Mouse (Mus musculus): Measurements from ENCODE around the gene Cfap97d2.
"Not testable (repeated sequence)": the region's sequence is repeated elsewhere in the genome, so short reads cannot be mapped to it uniquely, and the experiment has no call there.

Cfap97d2 gene

DNA sequence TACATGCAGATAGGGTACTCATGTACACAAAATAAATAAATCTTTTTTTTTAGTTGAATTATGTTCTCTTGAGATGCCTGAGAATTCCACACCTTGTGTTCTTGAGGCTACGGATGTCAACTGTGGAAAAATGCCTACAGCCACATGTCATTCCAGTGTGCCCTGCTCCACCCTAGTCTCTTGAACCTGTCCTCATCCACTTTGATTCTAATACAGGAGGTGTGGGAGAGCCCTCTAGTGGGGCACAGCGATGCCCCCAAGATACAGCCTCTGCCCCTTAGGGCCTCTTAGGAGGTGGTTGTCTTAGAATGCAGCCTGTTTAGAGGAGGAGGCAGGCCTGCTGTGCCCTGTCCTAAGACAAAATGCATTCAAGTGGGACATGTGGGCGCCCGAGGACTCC is 17.7 kb upstream of the Cfap97d2 start:
- no peak for DNase-seq

DNA sequence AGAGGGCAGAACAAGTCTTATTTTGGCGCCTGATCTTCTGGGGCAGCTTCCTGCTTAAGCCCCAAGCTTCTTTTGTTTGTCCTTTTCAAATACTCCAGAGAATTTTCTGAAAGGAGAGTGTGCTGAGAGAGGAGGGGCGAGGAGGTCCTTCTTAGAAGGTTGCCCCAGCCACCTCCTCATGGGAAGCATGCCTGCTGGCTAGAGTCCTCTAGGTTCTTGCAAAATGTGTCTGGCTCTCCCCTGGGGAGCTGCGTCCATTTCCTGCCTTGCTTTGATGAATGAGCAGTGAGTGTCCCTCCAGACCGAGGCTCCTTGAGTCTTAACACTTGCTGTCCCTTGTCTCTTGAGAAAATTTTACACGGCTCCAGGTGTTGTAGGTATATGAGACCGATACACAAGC is 17.2 kb upstream of the Cfap97d2 start:
- DNase-seq, result no peak

DNA sequence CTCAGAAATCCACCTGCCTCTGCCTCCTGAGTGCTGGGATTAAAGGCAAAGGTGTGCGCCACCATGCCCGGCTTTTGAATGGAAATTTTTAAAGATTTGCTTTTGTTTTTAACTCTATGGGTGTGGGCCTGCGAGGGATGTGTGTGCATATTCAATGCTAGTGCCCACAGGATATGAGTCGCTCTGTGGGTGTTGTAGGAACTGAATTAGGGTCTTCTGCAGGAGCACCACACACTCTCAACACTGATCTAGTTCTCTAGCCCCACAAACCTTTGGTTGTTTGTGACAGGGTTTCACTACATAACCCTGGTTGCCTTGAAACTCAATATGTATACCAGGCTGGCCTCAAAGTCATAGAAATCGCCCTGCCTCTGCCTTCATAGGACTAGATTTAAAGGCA is 16.4 kb upstream of the Cfap97d2 start:
- DNase-seq, result no peak

DNA sequence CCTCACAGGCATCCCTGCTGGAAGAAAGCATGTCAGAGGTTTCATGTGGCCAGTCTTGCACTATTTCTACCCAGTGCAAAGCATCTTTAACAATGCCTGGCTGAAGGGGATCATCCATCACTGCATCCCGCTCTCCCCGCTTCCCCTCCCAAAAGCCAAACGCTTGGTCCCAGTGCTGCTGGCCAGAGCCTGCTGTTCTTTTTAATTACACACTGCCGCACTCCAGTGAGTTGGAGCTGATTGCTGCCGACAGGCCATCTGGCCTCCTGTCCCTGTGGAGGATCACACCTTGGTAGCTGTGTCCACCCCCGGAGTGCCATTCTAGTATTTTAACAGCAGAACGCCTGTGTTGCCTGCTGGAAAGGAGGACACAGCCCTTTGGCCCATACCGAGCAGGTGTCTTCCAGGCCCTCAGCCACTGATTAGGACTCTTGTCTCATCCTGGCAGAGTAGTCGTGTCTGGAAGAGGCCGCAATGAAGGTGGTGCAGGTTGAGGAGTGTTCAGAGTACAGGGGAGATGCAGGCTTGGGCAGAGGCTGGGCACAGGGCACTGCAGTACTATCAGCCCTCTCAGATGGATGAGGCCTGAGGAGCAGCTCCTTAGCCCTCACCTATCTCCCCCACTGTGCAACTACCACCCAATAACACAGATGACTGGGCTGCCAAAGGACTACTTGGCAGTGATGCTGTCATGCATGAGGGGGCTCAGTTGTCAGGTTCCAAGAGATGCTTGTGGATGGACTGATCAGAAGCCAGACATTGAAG is 13.2 kb upstream of the Cfap97d2 start:
- no peak for DNase-seq

DNA sequence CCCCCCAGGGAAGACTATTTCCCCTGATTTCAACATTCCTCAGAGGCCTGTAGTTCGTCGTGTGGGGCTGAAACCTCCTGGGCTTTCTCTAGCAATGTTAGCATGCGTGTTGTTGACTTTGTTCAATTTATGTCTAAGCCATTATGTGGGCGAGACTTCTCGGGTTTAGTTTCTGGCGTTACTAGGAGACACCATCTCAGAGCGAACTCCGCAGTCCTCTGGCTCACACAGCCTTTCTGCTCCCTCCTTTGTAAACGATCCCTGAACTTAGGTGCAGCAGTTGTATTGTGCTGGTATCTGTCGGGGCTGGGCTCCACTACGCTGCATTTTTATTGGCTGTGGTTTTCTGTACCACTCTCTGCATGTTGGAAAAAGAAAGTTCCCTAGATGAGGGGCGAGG is 11.0 kb upstream of the Cfap97d2 start:
- DNase-seq, result no peak

DNA sequence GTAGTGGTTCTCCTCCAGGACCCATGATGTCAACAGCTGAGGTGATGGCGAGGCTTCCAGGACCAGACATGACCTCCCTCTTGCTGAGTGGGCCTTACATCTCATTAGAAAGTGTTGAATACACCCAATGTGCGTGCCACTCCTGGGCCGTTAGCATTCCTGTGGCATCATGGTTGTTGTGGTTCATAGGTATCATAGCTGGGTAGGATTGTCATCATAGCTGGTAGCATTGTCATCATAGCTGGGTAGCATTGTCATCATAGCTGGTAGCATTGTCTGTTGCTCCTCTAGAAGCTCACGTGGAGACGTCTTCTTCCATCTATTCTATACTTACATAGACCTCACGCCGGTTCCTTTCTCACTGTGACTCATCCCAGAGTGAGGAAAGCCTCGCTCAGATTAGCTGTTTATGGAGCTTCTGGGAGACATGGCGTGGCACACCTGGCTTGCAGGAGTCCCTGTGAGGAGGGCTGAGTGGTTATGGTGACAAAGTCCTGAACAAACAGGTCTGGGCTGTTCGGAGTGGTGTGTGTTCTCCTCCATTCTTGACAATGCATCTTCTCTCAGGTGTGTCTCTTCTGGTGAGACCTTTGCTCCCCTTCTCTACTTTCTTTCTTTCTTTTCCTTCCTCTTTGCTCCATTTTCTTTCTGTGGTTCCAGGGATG is 10.4 kb upstream of the Cfap97d2 start:
- no peak for DNase-seq

DNA sequence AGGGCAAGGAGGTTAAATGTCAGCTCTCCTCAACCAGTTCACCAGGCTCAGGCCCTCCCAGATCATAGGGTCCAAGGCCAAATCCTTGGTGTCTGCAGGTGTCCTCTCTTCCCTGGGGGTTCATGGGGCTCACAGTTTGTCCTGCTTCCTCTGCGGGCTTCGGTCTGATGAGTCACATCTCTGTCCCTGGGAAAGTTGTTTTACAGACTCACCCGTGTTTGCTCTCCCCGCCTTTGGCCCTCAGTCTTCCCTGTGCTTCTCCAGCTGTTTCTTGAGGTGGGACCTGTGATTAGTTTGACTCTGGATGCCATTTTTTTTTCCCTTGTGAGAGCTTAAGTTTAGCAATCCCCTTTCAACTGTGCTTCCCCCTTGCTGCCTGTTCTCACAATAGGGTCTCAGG is 9.5 kb upstream of the Cfap97d2 start:
- no peak for DNase-seq

DNA sequence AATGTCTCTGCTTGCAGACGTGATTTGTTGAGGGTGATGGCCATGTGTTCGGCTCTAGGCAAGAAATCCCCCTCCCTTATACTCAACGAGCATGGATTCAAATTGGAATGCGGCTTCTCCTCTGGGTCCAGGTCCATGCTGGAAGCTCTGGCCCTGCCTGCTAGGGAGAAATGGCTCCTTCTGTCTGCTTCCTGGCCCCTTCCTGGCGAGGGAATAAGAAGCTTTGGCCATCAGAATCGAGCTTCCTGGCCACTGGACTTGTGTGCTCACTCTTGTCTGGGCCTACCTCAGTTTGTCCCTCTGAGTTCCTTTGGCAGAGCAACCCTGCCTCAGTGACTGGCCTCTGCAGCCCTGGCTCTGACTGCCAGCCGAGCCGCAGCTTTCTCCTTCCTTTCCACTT is 8.5 kb upstream of the Cfap97d2 start:
- DNase-seq, result no peak

DNA sequence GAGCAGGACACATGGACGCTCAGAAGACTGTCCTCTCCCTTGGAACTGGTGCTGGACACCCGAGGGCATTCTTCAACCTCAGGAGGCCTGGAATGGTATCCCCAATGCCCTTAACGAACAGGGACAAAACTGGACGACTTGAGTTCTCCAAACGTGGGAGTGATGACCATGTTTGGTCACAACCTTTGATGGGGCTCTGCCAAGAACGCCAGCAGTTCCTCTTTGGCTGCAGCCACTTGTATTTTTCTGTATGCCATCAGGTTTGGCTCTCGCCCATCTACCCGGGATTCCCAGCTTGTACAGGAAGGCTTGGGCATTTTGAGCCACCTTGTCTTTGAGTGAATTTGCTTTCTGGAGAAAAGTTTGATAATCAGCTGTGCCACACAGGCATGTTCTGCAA is 8.0 kb upstream of the Cfap97d2 start:
- DNase-seq, result no peak

DNA sequence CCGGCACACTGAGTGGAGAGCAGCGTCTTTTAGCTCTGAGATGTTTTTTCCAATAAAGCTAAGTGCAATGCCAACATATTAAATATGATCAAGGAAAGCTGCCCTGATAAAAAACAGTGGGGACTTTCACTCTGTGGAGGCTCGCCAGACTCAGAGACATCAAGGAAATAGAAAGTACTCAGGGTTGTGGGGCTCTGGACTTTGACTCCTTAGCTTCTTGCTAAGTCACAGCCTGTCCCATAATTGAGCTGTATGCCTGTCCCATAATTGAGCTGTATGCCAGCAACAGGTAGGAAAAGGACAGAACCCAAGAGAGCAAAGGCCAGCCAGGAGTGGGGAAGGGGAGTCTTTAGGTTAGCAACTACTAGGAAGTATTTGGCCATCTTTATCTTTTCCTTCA is 7.4 kb upstream of the Cfap97d2 start:
- DNase-seq, result no peak

DNA sequence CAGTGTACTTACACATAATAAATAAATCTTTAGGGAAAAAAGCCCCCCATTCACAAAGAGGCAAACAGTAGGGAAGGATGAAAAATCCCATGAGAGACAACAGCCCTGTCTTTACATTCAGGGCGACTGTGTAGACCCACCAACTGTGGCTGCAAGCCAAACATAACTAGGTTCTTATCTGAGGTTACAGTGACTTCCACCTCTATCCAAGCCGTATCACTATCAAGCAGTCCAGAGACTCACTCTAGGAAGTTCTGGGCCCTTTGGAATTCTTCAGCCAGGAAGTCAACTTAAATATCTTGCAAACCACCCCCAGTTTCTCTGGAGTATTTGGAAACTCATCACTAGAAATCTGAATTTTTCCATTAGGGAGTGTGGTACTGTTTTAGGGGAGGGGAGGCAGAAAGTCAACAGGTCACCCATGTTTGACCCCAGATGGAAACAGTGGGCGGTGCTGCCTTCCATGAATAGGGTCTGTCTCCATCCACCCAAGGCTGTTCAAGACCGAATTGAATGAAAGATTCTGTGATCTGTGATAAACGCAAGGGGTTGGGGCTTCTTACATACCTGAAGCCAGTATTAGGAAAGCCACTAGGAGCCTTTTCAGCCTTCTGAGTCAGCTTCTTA is 6.3 kb upstream of the Cfap97d2 start:
- DNase-seq, result no peak

DNA sequence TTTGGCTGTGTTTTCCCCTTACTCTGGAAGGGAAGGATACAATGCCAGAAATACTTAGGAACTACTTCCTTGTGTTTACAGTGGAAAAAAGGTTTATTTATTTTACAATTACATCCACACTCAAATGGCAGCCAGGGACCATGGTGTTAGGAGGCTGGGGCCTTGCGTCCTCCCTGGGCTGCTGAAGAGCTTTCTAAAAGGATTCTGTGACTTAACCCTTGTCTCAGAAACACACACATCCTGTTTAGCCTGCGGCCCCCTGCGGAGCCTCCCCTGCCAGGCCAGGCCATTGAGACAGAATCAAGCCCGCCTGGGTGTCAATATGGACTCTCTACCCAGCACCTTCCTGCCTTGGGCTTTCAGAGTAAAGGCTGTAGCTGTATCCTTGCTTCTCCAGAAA is 2.9 kb upstream of the Cfap97d2 start:
- DNase-seq, result no peak

DNA sequence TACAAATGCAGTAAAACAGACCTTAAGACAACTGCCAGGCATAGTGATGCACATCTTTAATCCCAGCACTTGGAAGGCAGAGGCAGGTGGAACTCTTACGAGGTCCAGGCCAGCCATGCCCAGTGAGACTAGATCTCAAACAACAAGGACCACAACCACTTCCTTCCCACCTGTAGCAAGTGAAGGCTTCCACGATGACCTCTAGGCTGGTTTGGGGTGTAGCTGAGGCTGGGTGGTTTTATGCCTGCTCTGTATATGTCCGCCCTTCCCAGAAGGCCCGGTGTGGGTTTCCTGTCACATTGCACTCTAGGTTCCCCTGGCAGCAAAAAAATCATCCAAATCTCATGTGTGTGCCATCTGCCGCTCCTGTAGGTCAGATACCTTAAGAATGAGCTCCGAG is 1.9 kb upstream of the Cfap97d2 start:
- DNase-seq, result no peak

DNA sequence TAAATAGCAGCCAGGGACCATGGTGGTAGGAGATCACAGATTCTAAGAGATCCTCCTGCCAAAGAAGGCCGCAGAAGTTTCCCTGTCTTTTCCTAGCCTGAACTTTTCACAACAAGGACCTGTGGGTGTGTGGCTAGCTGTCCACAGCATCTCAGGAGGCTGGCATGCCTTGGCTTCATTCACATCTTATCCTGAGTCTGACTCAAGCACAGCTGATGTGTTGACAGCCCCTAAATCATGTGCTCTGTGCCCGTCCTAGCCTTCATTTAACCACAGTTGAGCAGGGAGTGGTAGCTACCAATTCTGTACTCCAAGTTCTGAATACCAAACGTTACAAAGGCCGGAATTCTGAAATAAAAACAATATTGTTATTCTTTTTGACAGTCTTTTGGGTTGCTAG is 1.4 kb upstream of the Cfap97d2 start:
- DNase-seq, result no peak

DNA sequence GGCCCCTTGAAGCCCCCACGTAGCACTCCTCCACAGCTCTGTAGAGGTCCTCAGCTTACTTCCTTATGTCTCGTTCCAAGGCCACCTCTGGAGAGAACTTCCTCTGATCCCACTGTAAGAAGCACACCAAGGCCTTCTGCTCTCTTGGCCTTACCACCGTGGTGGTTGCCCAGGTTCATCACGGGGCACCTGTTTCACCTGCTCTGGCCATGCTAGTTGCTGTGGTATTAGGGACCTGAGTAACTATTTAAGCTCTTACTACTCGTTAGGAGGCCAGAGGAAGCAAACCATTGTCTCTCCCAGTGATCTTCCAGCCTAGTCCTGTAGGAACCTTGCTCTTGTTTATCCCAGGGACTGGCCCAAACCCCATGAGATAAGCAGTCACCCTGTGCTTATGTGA is 1.2 kb downstream of the Cfap97d2 start:
- DNase-seq, result no peak

DNA sequence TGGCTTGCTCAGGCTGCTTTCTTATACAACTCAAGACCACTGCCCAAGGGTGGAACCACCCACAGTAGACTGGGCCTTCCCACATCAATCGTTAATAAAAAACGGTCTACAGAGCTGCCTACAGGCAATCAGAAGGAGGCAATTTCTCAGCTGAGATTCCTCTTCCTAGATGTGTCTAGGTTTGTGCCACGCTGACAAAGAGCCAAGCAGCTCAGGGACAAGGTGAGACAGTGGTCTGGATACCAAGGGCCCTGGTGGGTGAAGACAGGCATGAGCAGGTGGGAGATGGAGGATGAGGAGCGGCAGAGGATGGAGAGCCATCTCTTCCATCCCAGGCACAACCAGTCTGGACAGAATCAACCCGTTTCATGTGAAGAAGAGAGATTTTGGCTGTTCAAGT is 2.8 kb downstream of the Cfap97d2 start:
- no peak for DNase-seq

DNA sequence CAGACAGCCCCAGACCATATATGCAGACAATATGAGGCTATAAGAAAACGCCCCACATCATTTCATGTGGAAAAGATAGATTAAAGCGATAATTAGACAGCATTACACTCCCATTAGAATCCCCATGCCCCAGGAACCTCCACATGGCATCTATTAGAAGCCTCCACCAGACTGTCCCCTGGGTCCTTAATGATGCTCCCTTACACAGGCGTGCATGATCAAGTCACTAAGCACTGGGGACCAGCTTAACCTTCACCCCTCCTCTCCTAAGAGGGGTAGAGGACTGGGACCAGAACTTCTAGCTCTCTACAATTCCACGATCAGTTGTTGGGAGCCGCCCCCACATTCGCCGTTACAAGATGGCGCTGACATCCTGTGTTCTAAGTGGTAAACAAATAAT is 13.3 kb downstream of the Cfap97d2 start:
- DNase-seq, result no peak

DNA sequence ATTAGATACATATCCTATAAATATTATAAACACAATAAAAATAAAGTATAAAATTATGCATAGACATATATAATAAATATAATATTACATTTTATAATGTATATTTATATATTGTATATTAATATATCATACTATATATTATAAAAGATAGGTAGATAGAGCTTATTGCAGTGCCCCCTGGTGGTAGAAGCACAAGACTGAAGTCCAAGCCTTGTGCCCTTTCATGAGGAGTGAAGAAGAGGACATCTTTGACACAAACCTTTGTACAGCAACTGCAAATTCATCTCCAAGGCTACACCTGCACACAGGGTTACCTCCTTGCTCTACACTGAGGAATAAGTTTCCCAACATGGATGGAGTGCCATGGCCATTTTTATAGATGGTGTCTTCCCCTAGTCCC is 20.0 kb downstream of the Cfap97d2 start:
- no peak for DNase-seq

DNA sequence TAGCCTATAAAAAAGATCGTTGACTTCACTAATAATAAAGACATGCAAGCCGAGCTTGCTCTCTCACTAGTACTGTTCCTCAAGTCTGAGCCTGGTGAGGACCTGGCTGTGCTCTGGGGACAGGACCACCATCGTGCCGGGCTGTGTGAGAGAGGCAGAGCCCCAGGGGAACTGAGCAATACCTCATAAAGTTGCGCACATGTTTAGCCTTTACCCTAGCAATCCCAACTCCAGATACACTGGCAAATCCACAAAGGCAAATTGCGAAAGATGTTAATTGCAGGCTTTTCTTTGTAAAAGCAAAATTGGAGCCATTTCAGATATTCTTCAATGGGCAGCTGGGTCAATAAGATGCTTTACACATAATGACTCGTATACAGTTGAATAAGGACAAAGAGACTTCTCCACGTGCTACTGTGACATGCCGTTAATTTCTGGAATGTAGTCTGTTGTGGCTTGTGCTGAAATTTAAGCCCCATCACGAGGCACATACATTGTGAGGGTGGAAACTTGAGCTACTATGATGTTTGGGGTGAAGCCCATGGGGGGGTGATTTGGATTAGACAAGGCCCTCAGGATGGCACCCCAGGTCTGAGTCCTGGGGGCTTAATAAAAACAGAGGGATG is 21.9 kb downstream of the Cfap97d2 start:
- no peak for DNase-seq

DNA sequence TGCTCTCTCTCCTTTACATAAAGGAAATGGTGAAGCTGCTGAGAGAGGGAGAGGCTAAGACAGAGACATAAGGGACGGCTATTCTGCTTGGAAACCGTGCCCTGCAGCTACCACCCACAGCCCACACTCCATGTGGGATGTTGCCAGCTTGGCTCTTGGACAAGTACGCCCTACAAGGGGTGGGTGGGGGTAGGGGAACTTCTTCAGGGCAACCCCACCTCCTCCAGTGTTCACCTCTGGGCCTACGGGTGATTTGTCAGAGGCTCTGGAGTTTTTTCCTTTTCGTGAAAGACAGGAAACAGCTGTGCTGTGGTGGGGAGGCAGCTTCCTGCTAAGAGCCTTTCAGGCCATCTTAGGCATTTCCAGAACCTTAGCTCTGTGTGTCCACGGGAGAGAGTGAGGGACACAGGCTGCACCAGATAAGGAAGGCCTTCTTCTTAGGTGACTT is 34.7 kb downstream of the Cfap97d2 start:
- no peak for DNase-seq

DNA sequence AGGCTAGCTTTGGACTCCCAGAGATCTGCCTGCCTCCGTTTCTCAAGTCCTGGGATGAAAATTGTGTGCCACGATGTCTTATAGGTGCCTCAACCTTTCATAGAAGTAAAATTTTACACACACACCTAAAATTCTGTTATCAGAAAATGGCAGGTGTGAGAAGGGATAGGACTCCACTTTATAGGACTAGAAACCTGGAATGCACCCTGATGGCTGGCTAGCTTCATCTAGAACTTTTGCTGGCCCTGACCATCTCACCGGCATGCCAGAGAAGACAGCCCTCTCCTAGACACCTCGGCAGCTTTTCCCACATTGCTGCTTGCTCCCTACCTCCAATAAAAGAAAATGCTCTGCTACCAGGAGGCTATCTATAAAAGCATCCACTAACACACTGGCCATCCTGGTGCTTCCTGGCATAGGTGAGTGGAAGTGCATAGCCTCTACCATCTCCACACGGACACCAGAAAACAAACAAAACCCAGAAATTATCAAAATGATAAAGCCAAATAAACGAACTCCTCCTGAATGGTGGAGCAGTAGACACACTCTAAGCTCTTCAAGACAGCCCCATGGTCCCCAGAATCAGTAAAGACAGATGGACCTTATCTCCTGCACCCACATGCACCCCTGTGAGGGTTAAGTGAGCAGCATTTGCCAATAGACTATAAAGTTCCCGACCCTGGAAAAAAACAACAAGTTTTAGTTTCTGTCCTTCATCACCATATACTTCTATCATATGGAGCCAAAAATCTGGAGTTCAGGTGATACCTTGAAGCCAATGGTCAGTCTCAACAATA is 35.3 kb downstream of the Cfap97d2 start:
- DNase-seq, result no peak

DNA sequence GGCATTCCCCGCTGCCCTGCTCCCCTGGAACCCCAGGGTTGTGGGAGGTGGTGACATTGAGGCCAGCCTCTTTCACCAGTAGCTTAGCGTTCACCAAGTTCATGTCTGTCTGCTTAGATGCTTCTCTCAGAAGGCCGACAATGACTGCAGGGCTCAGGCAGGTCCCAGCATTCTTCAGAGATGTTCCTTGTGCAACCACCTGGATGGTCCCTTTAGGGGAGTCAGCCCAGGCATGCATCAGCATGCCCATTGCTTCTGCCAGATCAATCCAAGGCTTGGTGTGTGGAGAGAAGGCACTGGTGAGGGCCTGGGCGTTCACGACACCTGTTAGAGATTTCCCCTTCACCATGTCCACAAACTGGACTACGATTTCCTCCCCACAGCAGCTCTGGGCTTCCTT is 40.5 kb downstream of the Cfap97d2 start:
- not testable (repeated sequence) for DNase-seq

DNA sequence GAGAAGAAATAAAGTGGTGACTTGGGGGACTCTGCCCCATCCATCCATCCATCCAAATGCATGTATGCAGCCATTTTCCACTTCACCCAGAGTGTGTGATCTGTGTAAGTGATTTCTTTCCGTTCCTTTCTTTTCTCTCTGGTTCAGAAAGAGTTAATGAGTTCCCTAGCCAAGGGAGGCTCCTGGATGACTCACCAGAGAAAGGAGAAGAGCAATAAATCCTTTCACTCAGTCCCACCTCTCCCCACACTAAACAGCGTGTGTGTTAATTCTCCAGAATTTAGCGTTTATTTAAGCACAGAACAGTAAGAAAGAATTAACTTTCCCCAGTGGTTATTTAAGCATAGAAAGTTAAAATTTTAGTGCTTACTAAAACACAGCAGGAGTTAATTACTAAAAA is 41.9 kb downstream of the Cfap97d2 start:
- no peak for DNase-seq
